Comparison of ENCODE assay signal across 8 mouse cellular contexts in genomic region chr11:78826442-78827013, GRCm38 (mm10). TPM values are rescaled to one million over a fixed set of nuclear protein-coding genes. Genes with fewer than 3 reads are reported as not detected.
DNase-seq lines count a peak whose midpoint lies in the region; ATAC-seq and TF ChIP-seq lines count a peak whose summit lies in the region.

Lyrm9 (plus strand) TSS chr11:78826584.

- TF ChIP-seq EP300 in MEL (IDR thresholded peaks at IDR 0.05; ENCODE audit: low read depth in 1 of 2, low read length in 2 of 2), result peak in 1 of 2 experiments; percentile 59; a peak in 2 of 4 replicates

- H3K9ac ChIP-seq in MEL (ENCODE audit: control insufficient read depth, low read depth, low read length, poor library complexity, severe bottlenecking), result peak within 1 kb of the TSS; percentile 88
- peak within 1 kb of the TSS; percentile 83 for H3K9ac ChIP-seq in lung, embryonic 16.5 days (ENCODE audit: low read length)

- peak within 1 kb of the TSS; percentile 81 for H3K4me2 ChIP-seq in lung, embryonic 16.5 days (ENCODE audit: low read depth, low read length)

- no peaks in the 10 kb centered on the region for H3K27me3 ChIP-seq in MEL (ENCODE audit: control insufficient read depth in 1 of 2, insufficient read depth in 2 of 2, low read length in 2 of 2)
- no peaks in the 10 kb centered on the region for H3K27me3 ChIP-seq in cerebellum, adult 2 months (ENCODE audit: control insufficient read depth, insufficient read depth, low read length)
- H3K27me3 ChIP-seq in lung, embryonic 16.5 days (ENCODE audit: control insufficient read depth, insufficient read depth, low read depth, low read length), result no peaks in the 10 kb centered on the region

- TF ChIP-seq RAD21 in MEL (IDR thresholded peaks at IDR 0.05; ENCODE audit: low read depth, low read length), result peak; percentile 47

- ATAC-seq in hematopoietic stem cell, adult 5-6 weeks (replicated peaks in 1 of 2; ENCODE audit: insufficient read depth in 1 of 2, low FRiP score in 2 of 2, low TSS enrichment in 1 of 2, low read depth in 1 of 2, poor library complexity in 2 of 2, severe bottlenecking in 2 of 2), result peak; percentile 76 to 88
- ATAC-seq in lung, embryonic 16.5 days (ENCODE audit: low read depth), result peak; percentile 94

- peak within 1 kb of the TSS; percentile 74 to 83 for H3K4me3 ChIP-seq in MEL (ENCODE audit: control insufficient read depth in 1 of 2, insufficient read depth in 1 of 2, low read depth in 2 of 2, low read length in 2 of 2)
- H3K4me3 ChIP-seq in cerebellum, adult 2 months (replicated peaks; ENCODE audit: insufficient read depth, low read depth, low read length), result peak within 1 kb of the TSS; percentile 63
- peak within 1 kb of the TSS; percentile 70 for H3K4me3 ChIP-seq in lung, embryonic 16.5 days (ENCODE audit: low read length)

- H3K27ac ChIP-seq in MEL (ENCODE audit: control insufficient read depth, low read depth, low read length), result peak within 1 kb of the TSS; percentile 57
- H3K27ac ChIP-seq in cerebellum, adult 2 months (ENCODE audit: insufficient read depth, low read length), result peak within 1 kb of the TSS; percentile 53; the same call in 1 of the 2 replicates
- H3K27ac ChIP-seq in lung, embryonic 16.5 days (ENCODE audit: low read length), result peak within 1 kb of the TSS; percentile 45; the same call in 1 of the 2 replicates

- H3K36me3 ChIP-seq in MEL (ENCODE audit: control insufficient read depth in 1 of 2, insufficient read depth in 2 of 2, low read length in 2 of 2), result peaks cover 0 to 39% of the 10 kb centered on the region in 2 experiments; a peak in 2 of 4 replicates
- no peaks in the 10 kb centered on the region for H3K36me3 ChIP-seq in lung, embryonic 16.5 days (ENCODE audit: control insufficient read depth, insufficient read depth, low read length)

- no peaks in the 10 kb centered on the region for H3K9me3 ChIP-seq in MEL (replicated peaks; ENCODE audit: insufficient read depth, low read length)
- H3K9me3 ChIP-seq in lung, embryonic 16.5 days (ENCODE audit: control insufficient read depth, low read length), result no peaks in the 10 kb centered on the region

- peak; percentile 91 to 95 for TF ChIP-seq POLR2A in MEL (IDR thresholded peaks at IDR 0.05; ENCODE audit: control insufficient read depth in 1 of 2, insufficient read depth in 1 of 2, low read depth in 1 of 2, low read length in 2 of 2, poor library complexity in 1 of 2)
- peak; percentile 77 for TF ChIP-seq POLR2A in cerebellum, adult 2 months (IDR thresholded peaks at IDR 0.05; ENCODE audit: borderline replicate concordance, insufficient read depth, low read length)

- WGBS in cerebellum, adult 2 months, result under 1% methylated on average over 51 of the region's 51 CpGs
- 0% methylated on average over 38 of the region's 51 CpGs for WGBS in lung, embryonic 16.5 days

- H3K4me1 ChIP-seq in MEL (ENCODE audit: control insufficient read depth in 1 of 2, insufficient read depth in 2 of 2, low read length in 2 of 2), result peaks cover 25 to 36% of the 10 kb centered on the region in 2 experiments
- peaks cover 6% of the 10 kb centered on the region for H3K4me1 ChIP-seq in cerebellum, adult 2 months (ENCODE audit: control insufficient read depth, insufficient read depth, low read length)
- peaks cover 20% of the 10 kb centered on the region for H3K4me1 ChIP-seq in lung, embryonic 16.5 days (replicated peaks; ENCODE audit: control insufficient read depth, insufficient read depth, low read length)

- H3K79me2 ChIP-seq in MEL (ENCODE audit: control insufficient read depth, insufficient read depth, low read length, poor library complexity), result peaks cover 6% of the 10 kb centered on the region; the same call in 1 of the 2 replicates

- peak; percentile 82 to 100 (median 100); a peak in 4 of 6 replicates for TF ChIP-seq CTCF in MEL (IDR thresholded peaks at IDR 0.05 in 2 of 3, conservative IDR thresholded peaks at IDR 0.05 in 1 of 3; ENCODE audit: control insufficient read depth in 1 of 3, insufficient read depth in 1 of 3, low read depth in 2 of 3, low read length in 3 of 3, poor library complexity in 1 of 3, severe bottlenecking in 1 of 3)
- peak; percentile 87 for TF ChIP-seq CTCF in cerebellum, adult 2 months (IDR thresholded peaks at IDR 0.05; ENCODE audit: borderline replicate concordance, insufficient read depth, low read depth, low read length)

- peak; percentile 98 for DNase-seq in MEL (ENCODE audit: low read depth, low spot score)
- peak; percentile 93 to 99 for DNase-seq in cerebellum, adult 2 months
- peak; percentile 89 for DNase-seq in forelimb bud, embryonic 11.5 days (ENCODE audit: low read depth, low spot score)
- DNase-seq in layer of hippocampus, adult 9-10 months (ENCODE audit: low spot score), result peak; percentile 94
- peak; percentile 100 for DNase-seq in ovary, postnatal 10 days (ENCODE audit: low spot score)
- DNase-seq in thymus, postnatal 14 days, result peak; percentile 97

TF ChIP-seq in MEL, 35 proteins besides CTCF, POLR2A, EP300 and RAD21:
- TF ChIP-seq ETS1 (IDR thresholded peaks at IDR 0.05; ENCODE audit: low read depth, low read length), result peak; percentile 56; the same call in 1 of the 2 replicates
- TF ChIP-seq UBTF (IDR thresholded peaks at IDR 0.05; ENCODE audit: borderline replicate concordance, insufficient read depth, low read depth, low read length), result no peak
- TF ChIP-seq MAFK (IDR thresholded peaks at IDR 0.05; ENCODE audit: borderline replicate concordance, low read depth, low read length), result no peak
- peak; percentile 42; the same call in 1 of the 2 replicates for TF ChIP-seq ZNF384 (IDR thresholded peaks at IDR 0.05; ENCODE audit: low read depth, low read length)
- TF ChIP-seq CHD2 (IDR thresholded peaks at IDR 0.05; ENCODE audit: low read length), result no peak
- peak; percentile 98 for TF ChIP-seq MAZ (IDR thresholded peaks at IDR 0.05; ENCODE audit: low read depth, low read length)
- peak; percentile 90 for TF ChIP-seq MAX (IDR thresholded peaks at IDR 0.05; ENCODE audit: low read length)
- TF ChIP-seq ELF1 (IDR thresholded peaks at IDR 0.05; ENCODE audit: low read depth, low read length), result peak; percentile 93
- TF ChIP-seq NRF1 (IDR thresholded peaks at IDR 0.05; ENCODE audit: insufficient read depth, low read depth, low read length, poor library complexity, severe bottlenecking), result peak; percentile 93
- no peak for TF ChIP-seq POLR2AphosphoS5 (IDR thresholded peaks at IDR 0.05; ENCODE audit: borderline replicate concordance, low read depth, low read length)
- TF ChIP-seq GATA1 (IDR thresholded peaks at IDR 0.05; ENCODE audit: low read depth, low read length), result no peak
- peak; percentile 100 for TF ChIP-seq ZKSCAN1 (IDR thresholded peaks at IDR 0.05; ENCODE audit: low read depth, low read length)
- no peak for TF ChIP-seq CHD1 (IDR thresholded peaks at IDR 0.05; ENCODE audit: low read depth, low read length)
- peak; percentile 89 for TF ChIP-seq ZMIZ1 (IDR thresholded peaks at IDR 0.05; ENCODE audit: low read depth, low read length)
- TF ChIP-seq MXI1 (IDR thresholded peaks at IDR 0.05; ENCODE audit: low read depth, low read length), result peak; percentile 96
- peak; percentile 48 for TF ChIP-seq TBP (IDR thresholded peaks at IDR 0.05; ENCODE audit: low read depth, low read length)
- peak; percentile 69 for TF ChIP-seq SIN3A (IDR thresholded peaks at IDR 0.05; ENCODE audit: low read length)
- peak; percentile 71 for TF ChIP-seq TCF12 (IDR thresholded peaks at IDR 0.05; ENCODE audit: low read depth, low read length)
- peak; percentile 97 for TF ChIP-seq MYC (IDR thresholded peaks at IDR 0.05; ENCODE audit: low read depth, low read length)
- TF ChIP-seq MEF2A (IDR thresholded peaks at IDR 0.05; ENCODE audit: extremely low read depth, insufficient replicate concordance, low read depth, low read length, poor library complexity, severe bottlenecking), result peak; percentile 74; the same call in 1 of the 2 replicates
- TF ChIP-seq RCOR1 (IDR thresholded peaks at IDR 0.05; ENCODE audit: low read depth, low read length), result no peak
- TF ChIP-seq E2F4 (IDR thresholded peaks at IDR 0.05; ENCODE audit: borderline replicate concordance, low read depth, low read length), result no peak
- peak; percentile 3; the same call in 1 of the 2 replicates for TF ChIP-seq USF1 (IDR thresholded peaks at IDR 0.05; ENCODE audit: low read depth, low read length)
- TF ChIP-seq GABPA (IDR thresholded peaks at IDR 0.05; ENCODE audit: low read depth, low read length), result no peak
- no peak for TF ChIP-seq USF2 (IDR thresholded peaks at IDR 0.05; ENCODE audit: borderline replicate concordance in 1 of 2, insufficient read depth in 1 of 2, low read depth in 1 of 2, low read length in 2 of 2)
- TF ChIP-seq SMC3 (IDR thresholded peaks at IDR 0.05; ENCODE audit: low read depth, low read length), result peak; percentile 85
- no peak for TF ChIP-seq TAL1 (IDR thresholded peaks at IDR 0.05; ENCODE audit: low read length)
- TF ChIP-seq BHLHE40 (IDR thresholded peaks at IDR 0.05; ENCODE audit: borderline replicate concordance, low read depth, low read length), result peak; percentile 73
- no peak for TF ChIP-seq MYB (IDR thresholded peaks at IDR 0.05; ENCODE audit: low read depth, low read length)
- peak; percentile 81 for TF ChIP-seq HCFC1 (IDR thresholded peaks at IDR 0.05; ENCODE audit: low read depth, low read length)
- no peak for TF ChIP-seq JUND (IDR thresholded peaks at IDR 0.05; ENCODE audit: low read depth, low read length)
- peak; percentile 51 for TF ChIP-seq ZC3H11A (IDR thresholded peaks at IDR 0.05; ENCODE audit: low read depth, low read length)
- TF ChIP-seq POLR2AphosphoS2 (IDR thresholded peaks at IDR 0.05; ENCODE audit: low read length), result peak; percentile 71; the same call in 1 of the 2 replicates
- TF ChIP-seq KAT2A (conservative IDR thresholded peaks at IDR 0.05; ENCODE audit: low read depth, low read length), result no peak; the same call in 1 of the 2 replicates
- peak; percentile 90 for TF ChIP-seq NELFE (IDR thresholded peaks at IDR 0.05; ENCODE audit: low read depth, low read length)

RNA-seq across cellular contexts. Expression of gene Lyrm9, which starts in this region (rescaled TPM):
- total RNA-seq in MEL (2012; rRNA removed), result 31.6 and 37.5 TPM in 2 replicates
- 10 to 100 TPM in 1 of 2 experiments, not detected in 1; 48.6 TPM for polyA plus RNA-seq in MEL (2012; ENCODE audit: insufficient read depth in 1 of 2, insufficient read length in 2 of 2, low read depth in 1 of 2, low replicate concordance in 2 of 2, missing spikeins in 1 of 2)
- polyA plus RNA-seq in cerebellum, adult 2 months (2012; rRNA removed), result 22.6 and 32.9 TPM in 2 replicates
- total RNA-seq in hematopoietic stem cell, adult 5-6 weeks (2017), result 5.8 and 104 TPM in 2 replicates
- polyA plus RNA-seq in lung, embryonic 16.5 days (2015; fragmentation: Nextera tagmentation; extraction: Ambion mirVana), result 16.3 and 17.7 TPM in 2 replicates

Comparison
In these comparisons a context has a peak if more than half of its experiments do, and no peak if none do; other contexts are left out.
1. Peak in every context shown above with its lines: DNase-seq, ATAC-seq, H3K4me3 ChIP-seq and H3K27ac ChIP-seq.